Mouse (Mus musculus): ENCODE measurements around the gene Cyth3.
A peak's percentile ranks its signal among the peaks of the same experiment; 100 is the strongest.

The Cyth3 gene

DNA sequence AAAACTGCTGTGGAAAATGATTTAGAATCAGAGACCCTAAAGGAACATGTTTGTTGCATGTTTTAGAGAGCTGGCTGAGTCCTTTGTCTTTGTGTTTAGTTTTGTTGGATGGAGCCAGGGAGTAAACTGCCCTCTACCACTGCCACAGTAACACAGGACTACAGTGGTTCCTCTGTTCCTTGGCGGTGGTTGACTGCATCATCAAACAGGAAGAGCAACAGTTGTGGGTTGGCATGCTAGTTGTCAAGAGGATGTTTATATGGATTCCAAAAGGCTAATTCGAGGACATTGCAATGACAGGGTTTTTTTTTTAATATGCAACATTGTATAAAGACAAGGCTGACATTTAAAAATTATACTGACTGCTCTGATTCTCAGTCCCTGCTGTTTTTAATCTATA, 47.6 kb downstream of the Cyth3 start:
- no peak for DNase-seq

DNA sequence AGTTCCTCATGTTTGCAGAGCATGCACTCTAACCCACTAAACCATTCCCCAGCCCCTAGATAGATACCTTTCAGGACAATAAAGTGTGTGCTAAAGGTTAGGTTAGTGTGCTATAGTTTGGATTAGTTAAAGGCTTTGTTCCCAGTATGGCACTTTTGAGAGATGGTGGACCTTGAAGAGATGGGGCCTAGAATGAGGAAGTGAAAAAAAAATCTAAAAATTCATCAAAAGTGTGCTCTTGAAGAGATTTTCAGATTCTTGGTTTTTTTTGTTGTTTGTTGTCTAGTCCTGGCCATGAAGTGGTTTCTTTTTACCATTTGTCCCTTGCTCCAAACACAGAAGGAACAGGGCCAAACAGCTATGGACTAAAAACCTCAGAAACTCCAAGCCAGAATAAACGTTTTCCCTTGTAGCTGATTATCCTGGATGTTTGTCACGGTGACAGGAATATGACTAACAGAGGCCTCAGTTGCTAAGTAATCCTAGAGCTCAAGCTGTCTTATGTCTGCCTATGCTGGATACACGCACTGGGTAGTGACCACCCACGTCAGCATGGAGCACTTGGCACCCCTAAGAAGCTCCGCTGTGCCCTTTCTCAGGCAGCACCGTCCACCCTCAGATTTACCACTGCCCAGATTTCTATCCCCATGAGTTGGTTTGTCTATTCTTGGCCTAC, 48.6 kb downstream of the Cyth3 start:
- DNase-seq: no peak

DNA sequence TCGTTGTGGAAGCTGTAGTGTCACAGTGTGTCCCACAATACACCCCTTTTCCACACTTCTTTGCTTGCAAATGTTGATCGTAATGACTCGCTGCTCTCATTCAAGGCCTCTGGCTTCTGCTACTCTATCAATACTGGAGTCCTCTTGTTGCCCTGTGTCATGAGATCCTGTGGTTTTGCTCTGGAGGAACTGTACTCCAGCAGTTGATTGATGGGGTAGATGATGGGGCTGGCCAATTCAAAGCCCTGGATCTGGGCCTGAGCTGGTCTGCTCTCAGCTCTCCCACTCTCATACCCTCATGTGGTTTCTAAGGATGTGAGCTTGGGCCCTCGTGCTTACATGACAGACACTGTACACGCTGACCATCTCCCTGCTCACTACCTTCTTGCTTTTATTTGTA, 52.3 kb downstream of the Cyth3 start:
- no peak for DNase-seq

DNA sequence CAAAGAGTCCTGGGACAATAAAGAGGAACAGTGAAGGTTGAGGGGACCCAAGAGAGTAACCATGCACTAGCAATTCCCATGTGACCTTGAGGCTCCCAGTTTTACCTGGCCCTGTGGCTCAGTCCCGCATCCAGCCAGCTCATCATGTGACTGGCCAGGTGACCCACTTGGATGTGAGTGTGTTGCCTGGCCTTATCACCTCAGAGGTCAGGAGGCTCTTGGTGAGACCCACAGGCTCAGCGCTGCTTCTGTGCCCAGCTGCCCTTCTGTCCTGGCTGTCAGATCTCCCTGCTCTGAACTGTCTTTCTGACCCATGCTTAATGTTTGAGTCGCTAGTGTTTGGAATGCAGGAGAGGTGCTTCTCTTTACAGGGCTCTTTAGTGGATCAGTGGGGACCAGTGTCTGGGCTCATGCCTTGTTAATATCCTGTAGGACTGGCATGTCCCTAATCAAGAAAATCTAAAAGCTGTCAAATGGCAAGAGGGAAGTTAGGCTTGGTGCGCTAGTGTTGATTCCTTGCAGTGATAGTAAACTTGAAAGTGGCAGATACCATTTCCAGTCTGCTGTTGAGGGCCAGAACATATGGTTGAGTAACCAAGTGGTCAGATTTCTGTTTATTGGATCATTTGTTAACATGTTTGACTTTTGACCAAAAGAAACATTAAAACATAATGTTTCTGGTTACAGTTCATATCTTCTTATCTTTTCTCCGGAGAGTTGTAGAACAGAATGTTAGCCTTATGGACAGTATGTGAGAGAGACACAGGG, 54.2 kb downstream of the Cyth3 start:
- DNase-seq: no peak

DNA sequence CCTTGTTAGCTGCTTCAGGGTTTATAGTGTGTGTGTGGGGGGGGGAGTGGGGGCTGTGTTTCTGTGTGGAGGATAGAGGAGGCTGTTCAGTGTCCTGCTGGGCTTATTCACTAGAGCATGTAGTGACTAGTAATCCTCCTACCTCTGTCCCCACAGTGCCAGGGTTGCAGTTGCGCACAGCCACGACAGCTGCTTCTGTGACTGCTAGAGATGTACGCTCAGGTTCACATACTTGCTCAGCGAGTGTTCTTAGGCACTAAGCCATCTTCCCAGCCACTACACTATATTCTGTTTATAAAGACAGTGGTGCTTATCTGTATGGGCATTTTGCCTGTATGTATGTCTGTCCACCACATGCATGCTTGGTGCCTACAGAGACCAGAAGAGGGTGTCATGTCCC, 55.1 kb downstream of the Cyth3 start:
- DNase-seq: no peak

DNA sequence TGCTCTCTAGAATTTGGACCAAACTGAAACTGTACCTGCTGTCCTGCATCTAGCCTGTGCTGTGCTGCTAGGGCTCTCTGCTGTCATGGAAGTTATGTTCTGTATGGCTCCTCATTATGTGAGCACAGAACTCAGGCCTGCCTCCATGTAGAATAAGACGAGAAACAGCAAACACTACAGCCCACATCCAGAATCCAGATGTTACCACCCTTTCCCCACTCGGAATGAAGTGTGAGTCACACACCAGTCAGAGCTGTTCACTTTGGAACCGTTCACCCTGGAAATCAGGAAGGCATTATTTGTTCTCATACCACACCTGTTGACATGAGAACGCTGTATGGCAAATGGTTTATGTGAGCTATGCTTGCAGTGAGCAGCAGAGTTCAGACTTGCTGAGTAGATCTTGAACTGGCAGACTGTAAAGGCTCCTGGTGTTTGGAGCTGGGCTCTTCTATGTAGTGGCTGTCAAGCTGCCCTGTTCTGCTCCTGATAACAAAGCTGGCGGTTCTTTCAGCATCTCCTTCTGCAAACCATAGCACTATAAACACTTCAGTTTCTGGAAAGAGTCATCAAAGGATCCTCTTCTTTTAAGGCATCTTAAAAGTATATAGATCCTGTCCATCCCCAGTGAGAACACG, 56.5 kb downstream of the Cyth3 start:
- DNase-seq: no peak

DNA sequence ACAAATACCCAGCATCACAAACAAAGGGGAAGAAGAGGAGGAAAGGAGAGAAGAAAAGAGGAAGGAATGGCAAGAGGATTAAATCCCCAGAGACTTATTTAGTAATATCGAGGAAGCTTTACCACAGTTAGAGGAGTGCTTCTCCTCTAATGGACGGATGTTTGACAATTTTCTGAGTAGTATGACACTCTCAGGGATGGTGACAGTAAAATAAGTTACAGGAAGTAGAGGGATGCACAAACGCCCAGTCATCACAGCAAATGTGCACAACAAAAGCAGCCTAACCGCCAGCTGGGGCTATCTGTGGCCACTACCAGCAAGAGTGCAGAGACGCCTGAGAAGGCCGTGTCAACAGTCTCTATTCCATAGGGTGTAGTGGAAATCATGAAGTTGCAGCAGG, 57.4 kb downstream of the Cyth3 start:
- no peak for DNase-seq

DNA sequence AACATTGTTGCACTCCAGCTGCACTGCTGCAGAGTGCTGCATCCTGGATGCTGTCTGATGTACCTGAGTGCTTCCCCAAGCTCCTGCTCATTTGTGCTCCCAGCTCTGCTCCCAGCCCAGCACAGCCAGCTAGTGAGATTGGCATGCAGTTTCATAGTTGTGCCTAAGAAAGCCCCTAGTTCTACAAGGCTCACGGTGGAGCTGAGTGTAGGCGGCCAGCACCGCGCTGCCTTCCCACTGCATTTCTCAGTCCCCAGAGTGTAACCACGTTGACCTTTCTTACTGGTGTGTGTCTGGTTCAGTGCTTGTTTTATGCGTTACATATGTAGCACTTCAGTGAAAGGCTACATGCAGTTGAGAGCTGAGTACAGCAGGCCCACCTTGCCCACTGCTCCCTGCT, 61.4 kb downstream of the Cyth3 start:
- no peak for DNase-seq

DNA sequence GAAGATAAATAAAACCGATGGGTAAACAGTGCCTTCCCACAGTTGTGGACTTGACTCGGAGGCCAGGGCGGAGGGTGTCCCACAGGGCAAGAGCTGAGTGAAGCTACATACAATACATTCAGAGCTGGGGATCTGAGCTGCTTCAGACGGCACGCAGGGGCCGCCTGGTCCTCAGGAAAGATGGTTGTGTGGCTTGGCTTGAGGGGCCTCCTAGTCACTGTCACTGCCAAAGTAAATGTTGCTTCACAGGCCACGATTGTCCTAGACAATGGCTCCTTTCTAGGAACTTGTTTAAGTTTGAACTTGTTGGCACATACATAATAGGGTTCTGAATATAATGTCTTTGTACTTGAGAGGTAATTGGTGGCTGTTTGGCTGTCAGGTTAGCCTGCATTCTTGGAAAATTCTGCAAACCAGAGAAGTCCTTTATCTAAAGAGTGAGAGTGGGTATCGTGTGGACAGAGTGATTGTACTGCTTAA, 62.7 kb downstream of the Cyth3 start:
- DNase-seq: no peak

DNA sequence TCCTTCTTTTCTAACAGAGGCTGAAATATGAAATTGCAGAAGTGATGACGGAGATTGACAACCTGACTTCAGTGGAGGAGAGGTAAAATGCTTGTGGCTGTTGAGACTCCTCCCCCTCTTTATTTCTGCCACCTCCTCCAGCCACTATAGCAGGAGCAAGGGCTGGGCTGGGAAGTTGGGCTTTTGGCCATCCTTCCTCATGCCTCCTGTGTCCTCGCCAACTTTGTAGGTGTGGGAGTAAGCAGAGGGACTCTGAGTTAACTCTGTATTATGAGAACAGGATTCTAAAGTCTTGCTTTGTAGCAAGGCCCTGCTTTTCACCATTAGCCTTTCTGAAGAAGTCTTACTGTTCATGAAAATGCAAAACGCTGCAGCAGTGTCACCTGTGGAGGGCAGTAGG, 64.2 kb downstream of the Cyth3 start:
- DNase-seq: no peak

DNA sequence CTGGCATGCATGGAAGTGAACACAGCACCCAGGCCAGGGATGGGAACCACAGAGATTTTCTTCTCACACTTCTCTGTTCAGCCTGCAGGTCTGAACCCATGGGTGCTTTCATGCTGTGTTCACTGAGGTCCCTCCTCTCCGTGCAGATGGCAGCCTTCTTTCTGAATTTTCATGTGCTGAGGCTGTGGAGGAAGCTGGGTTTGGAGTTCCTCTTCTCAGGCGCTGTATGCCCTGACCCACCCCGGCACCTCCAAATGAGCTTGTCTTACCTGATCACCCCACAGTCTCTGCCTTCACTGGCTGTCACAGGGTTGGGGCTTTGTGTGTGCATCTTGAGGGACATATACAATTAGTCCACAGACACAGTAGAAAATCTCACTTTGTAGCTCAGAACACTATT, 65.3 kb downstream of the Cyth3 start:
- DNase-seq: no peak

DNA sequence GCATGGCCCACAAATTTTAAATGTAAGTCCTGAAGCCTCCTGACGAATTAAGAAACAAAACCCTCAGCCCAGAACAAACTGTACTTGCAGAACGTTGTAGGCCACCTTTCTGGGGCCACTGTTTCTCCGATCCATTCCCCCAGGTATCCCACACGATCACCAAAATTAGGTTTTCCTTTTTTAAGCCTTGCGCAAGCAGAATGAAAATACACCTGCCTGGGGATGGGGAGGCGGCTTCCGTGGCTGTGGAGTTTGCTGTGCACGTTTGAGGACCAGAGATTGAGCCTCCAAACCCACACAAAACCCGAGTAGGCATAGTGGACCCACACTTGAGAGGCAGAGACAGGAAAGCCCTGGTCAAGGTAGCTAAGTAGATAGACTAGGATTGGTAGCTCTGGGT, 68.1 kb downstream of the Cyth3 start:
- no peak for DNase-seq

DNA sequence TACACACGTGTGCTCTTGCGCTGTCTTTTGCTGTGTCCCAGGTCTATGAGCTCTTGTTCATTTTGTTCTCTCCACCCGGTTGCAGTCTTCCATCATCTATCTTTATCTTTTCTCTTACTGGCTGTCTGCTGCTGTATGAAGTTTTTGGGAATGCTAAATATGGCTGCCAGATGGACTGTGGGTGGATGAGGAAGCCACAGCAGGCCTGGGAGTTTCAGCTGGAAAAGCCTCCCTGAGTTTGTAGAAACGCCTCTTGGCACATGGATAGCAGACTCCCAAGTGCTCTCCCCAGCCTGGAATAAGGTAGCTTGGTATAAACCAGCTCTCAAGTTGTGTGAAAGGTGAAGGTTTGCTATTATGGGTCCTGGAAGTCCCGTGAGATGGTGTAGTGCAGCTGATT, 68.7 kb downstream of the Cyth3 start:
- DNase-seq: no peak

DNA sequence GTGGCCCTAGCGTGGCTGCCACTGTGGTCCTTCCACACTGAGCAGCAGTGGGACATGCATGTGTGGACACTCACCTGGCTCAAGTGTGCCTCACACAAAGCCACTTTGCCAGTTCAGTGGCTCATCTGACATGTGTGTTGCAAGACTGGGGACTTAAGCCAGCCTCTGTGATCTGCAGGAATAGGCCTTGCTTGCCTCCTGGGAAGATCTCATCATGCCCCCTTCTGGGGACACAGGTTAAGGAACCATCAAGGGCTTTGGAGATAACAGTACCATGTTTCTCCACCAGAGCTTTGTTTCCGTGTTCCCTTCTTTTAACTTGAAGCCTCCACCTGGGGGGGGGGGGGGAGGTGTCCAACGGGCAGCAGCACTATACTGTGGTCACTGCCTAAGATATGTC, 74.1 kb downstream of the Cyth3 start:
- DNase-seq: no peak

DNA sequence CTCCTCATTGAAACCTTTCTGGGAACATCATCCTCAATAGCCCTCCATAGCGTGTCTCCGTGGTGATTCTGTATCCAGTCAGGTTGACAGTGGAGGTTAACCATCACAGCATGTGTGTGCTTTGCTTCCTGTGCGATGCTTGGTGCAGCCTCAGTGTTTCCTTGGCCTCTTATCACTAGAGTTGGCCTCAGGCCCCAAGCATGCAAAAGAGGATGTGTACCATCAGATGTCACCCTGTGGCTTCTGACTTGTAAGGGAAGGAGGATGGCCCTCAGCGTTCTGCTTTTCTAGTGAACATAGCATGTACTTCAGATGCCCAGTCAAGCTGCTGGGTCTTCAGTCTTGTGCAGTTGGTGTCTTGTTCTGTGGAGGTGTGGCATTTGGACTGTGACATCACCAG, 76.2 kb downstream of the Cyth3 start:
- DNase-seq: no peak

DNA sequence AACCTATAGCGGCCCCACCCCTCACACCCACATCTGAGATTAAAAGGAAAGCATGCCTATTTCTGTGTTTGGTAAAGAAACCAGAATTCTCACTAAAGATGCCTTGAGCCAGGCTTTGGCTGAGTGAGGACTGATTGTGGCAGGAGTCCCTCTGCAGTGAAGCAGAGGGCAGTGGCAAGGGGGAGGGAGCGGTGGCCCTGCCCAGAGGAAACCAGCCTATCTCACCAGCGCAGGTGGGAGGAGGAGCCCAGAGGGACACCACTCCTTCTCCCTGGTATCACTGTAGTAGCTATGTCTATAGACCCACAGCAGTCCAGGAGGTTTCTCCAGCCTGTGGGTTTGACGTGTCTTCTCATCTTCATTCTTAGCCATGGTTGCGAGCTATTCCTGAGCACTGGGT, 78.0 kb downstream of the Cyth3 start:
- no peak for DNase-seq

DNA sequence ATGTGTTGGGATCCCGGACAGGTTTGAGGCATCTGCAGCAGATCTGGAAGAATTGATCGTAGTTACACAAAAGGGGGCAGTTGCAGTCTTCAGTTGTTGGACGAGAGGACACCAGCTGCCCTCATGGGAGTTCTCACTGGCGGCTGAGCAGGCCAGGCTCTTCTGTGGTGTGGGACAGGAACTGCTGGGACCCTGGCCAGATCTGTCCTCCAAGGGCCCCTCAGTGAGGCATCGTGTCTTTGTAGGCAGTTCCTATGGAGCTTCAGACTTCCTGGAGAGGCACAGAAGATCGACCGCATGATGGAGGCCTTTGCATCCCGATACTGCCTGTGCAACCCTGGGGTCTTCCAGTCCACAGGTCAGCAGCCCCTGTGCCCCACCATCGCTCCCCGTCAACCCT, 78.8 kb downstream of the Cyth3 start:
- no peak for DNase-seq

DNA sequence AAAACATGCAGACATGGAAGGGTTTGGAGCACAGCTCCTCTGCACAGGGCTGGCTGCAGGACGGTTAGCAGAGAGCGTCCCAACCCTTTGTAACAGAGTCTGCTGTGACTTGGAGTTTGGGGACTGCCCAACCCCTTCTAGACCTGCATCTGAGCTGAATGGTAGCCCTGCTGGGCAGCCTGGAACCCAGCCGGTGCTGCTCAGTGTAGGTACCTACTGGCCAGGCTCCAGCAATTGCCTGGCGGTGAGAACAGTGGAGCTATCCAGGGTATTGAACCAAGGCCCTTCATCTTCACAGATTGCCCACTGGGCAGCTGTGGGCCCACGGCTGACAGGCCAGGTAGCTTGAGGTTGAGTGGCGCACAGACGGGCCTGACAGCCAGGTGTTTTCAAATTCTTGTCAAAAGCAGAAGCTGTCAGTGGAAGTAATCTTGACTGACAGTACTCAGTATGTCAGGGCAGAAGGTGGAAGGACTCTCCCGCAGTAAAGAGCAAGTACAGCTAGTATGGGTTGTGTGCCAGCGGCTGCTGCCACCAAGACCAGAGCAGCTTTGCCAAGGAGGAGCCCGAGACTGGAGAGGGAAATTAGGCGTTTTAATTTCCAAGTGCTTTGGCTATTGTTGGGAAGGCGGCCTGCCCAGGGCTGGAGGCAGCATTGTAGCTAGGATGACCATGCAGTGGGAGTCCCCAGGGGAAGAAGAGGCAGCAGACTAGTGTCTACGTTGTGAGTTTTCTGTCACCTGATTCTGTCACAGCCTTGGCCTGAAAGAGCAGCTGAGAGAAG, 82.8 kb downstream of the Cyth3 start:
- peak; percentile 67 for DNase-seq

DNA sequence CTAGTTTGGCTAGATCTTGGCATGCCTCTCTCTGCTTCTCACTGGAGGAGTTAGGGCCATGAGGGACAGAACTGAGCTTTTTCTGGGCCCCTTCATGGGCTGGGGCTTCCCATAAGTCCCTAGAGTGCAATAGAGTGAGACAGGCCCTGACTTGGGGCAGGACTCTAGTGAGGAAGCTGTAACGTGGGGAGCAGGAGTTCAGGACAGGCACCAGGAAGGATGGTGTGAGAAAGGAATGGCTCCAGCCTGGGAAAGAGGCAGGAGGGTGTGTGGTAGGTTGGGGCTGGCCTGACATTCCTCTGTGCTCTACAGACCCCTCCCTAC, 83.4 kb downstream of the Cyth3 start:
- no peak for DNase-seq

DNA sequence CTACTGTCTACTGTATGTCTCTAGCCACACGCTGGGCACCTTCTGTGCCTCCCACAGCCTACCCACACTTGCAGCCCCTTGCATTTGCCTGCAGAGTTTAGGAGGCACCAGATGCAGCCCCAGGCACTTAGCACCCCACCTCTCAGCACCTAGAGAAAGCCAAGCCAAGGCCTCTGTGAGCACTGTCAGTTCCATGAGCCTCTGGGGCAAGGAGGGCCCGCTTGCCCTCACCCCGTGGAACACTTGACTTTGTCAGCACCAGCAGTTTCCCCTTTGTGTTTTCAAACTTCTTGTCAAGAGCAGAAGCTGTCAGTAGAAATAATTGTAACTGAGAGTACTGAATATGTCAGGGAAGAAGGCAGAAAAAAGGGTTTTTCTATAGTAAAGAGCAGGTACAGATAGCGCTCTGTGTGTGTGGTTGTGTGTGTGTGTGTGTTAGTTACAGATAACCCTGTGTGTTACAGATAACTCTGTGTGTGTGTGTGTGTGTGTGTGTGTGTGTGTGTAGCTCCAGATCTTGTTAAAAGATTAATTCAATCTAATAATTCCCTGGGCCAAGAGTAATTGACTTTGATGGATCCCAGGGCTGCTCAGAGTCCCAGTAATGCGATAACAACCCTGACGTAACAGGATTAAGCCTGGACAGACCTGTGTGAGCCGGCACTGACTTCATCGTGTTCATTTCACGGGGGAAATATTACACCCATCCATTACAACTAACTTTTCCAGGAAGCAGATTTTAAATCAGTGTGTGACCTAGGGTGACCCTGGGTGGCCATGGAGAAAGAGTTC, 84.0 kb downstream of the Cyth3 start:
- DNase-seq: no peak

DNA sequence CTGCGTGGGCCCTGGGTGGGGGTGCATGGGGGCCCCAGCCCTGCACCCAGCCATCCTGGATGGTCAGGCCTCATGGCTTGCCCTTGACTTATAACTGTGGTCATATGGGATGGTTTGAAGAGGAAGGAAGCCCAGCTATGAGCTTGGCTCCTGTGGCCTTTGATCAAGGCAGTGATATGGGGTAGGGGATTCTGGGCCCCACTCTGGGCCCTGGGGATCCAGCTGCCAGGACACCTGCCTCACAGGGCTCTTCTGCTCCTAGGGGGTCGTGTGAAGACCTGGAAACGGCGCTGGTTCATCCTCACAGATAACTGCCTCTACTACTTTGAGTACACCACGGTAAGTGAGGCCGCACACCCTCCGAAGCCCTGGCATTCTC, 84.6 kb downstream of the Cyth3 start:
- no peak for DNase-seq

DNA sequence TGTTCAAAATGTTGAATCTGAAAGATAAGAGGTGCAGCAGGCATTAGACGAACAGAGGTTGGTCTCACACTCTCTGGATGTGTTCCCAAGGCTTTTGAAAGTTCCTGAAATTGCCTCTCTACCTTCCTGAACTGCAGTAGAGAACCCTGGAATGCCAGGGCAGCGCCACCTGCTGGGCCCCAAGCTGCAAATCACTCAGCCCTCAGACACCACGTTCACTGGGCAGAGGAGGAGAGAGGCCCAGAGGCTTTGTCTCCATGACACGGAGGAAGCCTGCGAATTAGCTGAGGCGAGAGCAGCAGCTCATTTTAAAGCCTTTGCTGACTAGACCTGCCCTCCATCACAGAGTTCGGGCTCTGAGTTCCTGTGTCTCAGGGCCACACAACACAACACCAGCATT, 89.1 kb downstream of the Cyth3 start:
- peak; percentile 43 for DNase-seq

Measured in cerebellum, adult 9-11 months (tissue).